Mouse (Mus musculus) gastrocnemius, adult 2 months (tissue): Measurements from ENCODE around the gene Rtp1. TPM values are rescaled to one million over a fixed set of nuclear protein-coding genes. Genes with fewer than 3 reads are reported as not detected.

Experiments
- DNase-seq: peaks from one replicate; pipeline ENCODE4 v3.0.0; 2022
- H3K27ac ChIP-seq: fragments of 200-600 bp; 2 replicates; pipeline ENCODE4 v1.8.1; 2022; ENCODE audit warnings: mild to moderate bottlenecking
- H3K4me3 ChIP-seq: fragments of 200-600 bp; 2 replicates; pipeline ENCODE4 v1.8.1; 2022; ENCODE audit warnings: mild to moderate bottlenecking, moderate library complexity
- CTCF ChIP-seq: fragments of 200-600 bp; IDR thresholded peaks from 2 replicates; pipeline ENCODE4 v1.8.1; 2022; ENCODE audit warnings: antibody characterized with exemption, mild to moderate bottlenecking, moderate library complexity
- intact Hi-C: fragments of 180-260 bp; cut with DNase I; formaldehyde crosslinking; loops from one replicate; pipeline ENCODE4 v1.15.1; 2025
- total RNA-seq, 2 experiments: library from RNA; stranded (reverse); gene quantifications; 2 replicates each; pipeline ENCODE4 v1.2.3; 2021

Gene Rtp1
- total RNA-seq, 2 experiments from 2014 or later, result not detected

- no peak for TF ChIP-seq CTCF
- DNase-seq, result no peak
- Histone ChIP-seq H3K27ac (no peak overlapping the region), H3K4me3 (no peak overlapping the region)
- intact Hi-C loops, result no loop called here
These were observed 9.3 kb upstream of the Rtp1 start for GRCm38 (mm10) chr16:23419565-23420085.

- no peak for DNase-seq
- H3K4me3 ChIP-seq, result no peak overlapping the region
- intact Hi-C loops, result no loop called here
- no peak for TF ChIP-seq CTCF
- peak overlapping the region; percentile 28; the same call in 1 of the 2 replicates for H3K27ac ChIP-seq
These were observed 5.1 kb upstream of the Rtp1 start for GRCm38 (mm10) chr16:23423825-23424224.

GRCm38 (mm10) chr16:23427701-23428100 lies 1.2 kb upstream of the Rtp1 start:
- no peak overlapping the region for H3K4me3 ChIP-seq
- intact Hi-C loops, result no loop called here
- TF ChIP-seq CTCF, result no peak
- peak; percentile 45 for DNase-seq
- no peak overlapping the region for H3K27ac ChIP-seq

GRCm38 (mm10) chr16:23429991-23430390 lies 1.1 kb downstream of the Rtp1 start:
- intact Hi-C loops, result no loop called here
- no peak overlapping the region for H3K4me3 ChIP-seq
- DNase-seq, result no peak

GRCm38 (mm10) chr16:23437404-23438166 lies 8.7 kb downstream of the Rtp1 start:
- Histone ChIP-seq H3K4me3 (no peak overlapping the region), H3K27ac (no peak overlapping the region)
- intact Hi-C loops, result no loop called here
- no peak for DNase-seq
- TF ChIP-seq CTCF, result peak; percentile 41

More at GRCm38 (mm10) chr16:23429991-23430390, 1.1 kb downstream of the Rtp1 start:
- TF ChIP-seq CTCF, result no peak
- no peak overlapping the region for H3K27ac ChIP-seq

- intact Hi-C loops, result no loop called here
- DNase-seq, result peak; percentile 56
- TF ChIP-seq CTCF, result no peak
- H3K4me3 ChIP-seq, result no peak overlapping the region
- H3K27ac ChIP-seq, result peak overlapping the region; percentile 17
These were observed 15.3 kb downstream of the Rtp1 start for GRCm38 (mm10) chr16:23444231-23444630.

GRCm38 (mm10) chr16:23449946-23450345 lies 21.0 kb downstream of the Rtp1 start:
- no peak overlapping the region for H3K27ac ChIP-seq
- H3K4me3 ChIP-seq, result no peak overlapping the region
- TF ChIP-seq CTCF, result no peak
- no peak for DNase-seq
- intact Hi-C loops, result loop anchor here (5.0 kb wide), 1 partner anchor 502 kb away; no protein-coding TSS in a partner anchor

GRCm38 (mm10) chr16:23450816-23451215 lies 21.9 kb downstream of the Rtp1 start:
- DNase-seq, result no peak
- intact Hi-C loops, result loop anchor here (5.0 kb wide), 1 partner anchor 501 kb away; no protein-coding TSS in a partner anchor

GRCm38 (mm10) chr16:23452476-23452875 lies 23.5 kb downstream of the Rtp1 start:
- peak; percentile 83 for TF ChIP-seq CTCF
- Histone ChIP-seq H3K4me3 (no peak overlapping the region), H3K27ac (no peak overlapping the region)
- DNase-seq, result peak; percentile 39
- intact Hi-C loops, result loop anchor here (1.0 to 5.0 kb wide), 3 partner anchors 100 to 500 kb away; no protein-coding TSS in a partner anchor

More at GRCm38 (mm10) chr16:23450816-23451215, 21.9 kb downstream of the Rtp1 start:
- TF ChIP-seq CTCF, result no peak
- H3K4me3 ChIP-seq, result no peak overlapping the region
- H3K27ac ChIP-seq, result no peak overlapping the region

- DNase-seq, result no peak
- intact Hi-C loops, result loop anchor here (5.0 kb wide), 1 partner anchor 498 kb away; no protein-coding TSS in a partner anchor
- no peak overlapping the region for H3K4me3 ChIP-seq
- no peak overlapping the region for H3K27ac ChIP-seq
- no peak for TF ChIP-seq CTCF
These were observed 25.4 kb downstream of the Rtp1 start for GRCm38 (mm10) chr16:23454376-23454775.

GRCm38 (mm10) chr16:23456534-23456933 lies 27.6 kb downstream of the Rtp1 start:
- Histone ChIP-seq H3K27ac (no peak overlapping the region), H3K4me3 (no peak overlapping the region)
- intact Hi-C loops, result no loop called here
- TF ChIP-seq CTCF, result no peak
- peak; percentile 28 for DNase-seq

GRCm38 (mm10) chr16:23457338-23457737 lies 28.4 kb downstream of the Rtp1 start:
- no peak for TF ChIP-seq CTCF
- Histone ChIP-seq H3K27ac (no peak overlapping the region), H3K4me3 (no peak overlapping the region)
- DNase-seq, result no peak
- intact Hi-C loops, result no loop called here

- no peak for TF ChIP-seq CTCF
- DNase-seq, result no peak
- no peak overlapping the region for H3K4me3 ChIP-seq
- intact Hi-C loops, result no loop called here
- H3K27ac ChIP-seq, result no peak overlapping the region
These were observed 30.1 kb downstream of the Rtp1 start for GRCm38 (mm10) chr16:23458906-23459588.
